Mouse (Mus musculus): ENCODE data around the gene Ola1. TPM values are rescaled to one million over a fixed set of nuclear protein-coding genes. Genes with fewer than 3 reads are reported as not detected.
A peak's percentile ranks its signal among the peaks of the same experiment; 100 is the strongest.

Ola1 gene
- total and polyA plus RNA-seq, 3 experiments, result 47.1 to 180 (median 124) TPM

- Histone ChIP-seq H3K4me3 (ENCODE audit: low read depth, low read length) (no peak overlapping the region), H3K9me3 (replicated peaks) (peaks cover 8% of the 10 kb centered on the region), H3K4me1 (ENCODE audit: insufficient read depth, low read depth, low read length) (peaks cover 25% of the 10 kb centered on the region), H3K27me3 (ENCODE audit: insufficient read depth, low read length) (peaks cover 16% of the 10 kb centered on the region), H3K36me3 (replicated peaks) (no peaks in the 10 kb centered on the region)
- ATAC-seq (ENCODE audit: extremely low read depth, insufficient number of reproducible peaks, low FRiP score, poor library complexity, severe bottlenecking) (no peak), DNase-seq (ENCODE audit: low spot score) (no peak)
- TF ChIP-seq GATA1 (IDR thresholded peaks at IDR 0.05; ENCODE audit: borderline replicate concordance, low read length), result no peak
- TF ChIP-seq TAL1 (conservative IDR thresholded peaks at IDR 0.05; ENCODE audit: low read depth, low read length), result no peak
- TF ChIP-seq CTCF (IDR thresholded peaks at IDR 0.05; ENCODE audit: low read depth, low read length), result no peak
- no peak for TF ChIP-seq GATA2 (IDR thresholded peaks at IDR 0.05; ENCODE audit: borderline replicate concordance, low read depth, low read length)
- no peak for TF ChIP-seq POLR2AphosphoS5 (IDR thresholded peaks at IDR 0.05; ENCODE audit: insufficient replicate concordance, low read depth, low read length)
Observed at GRCm38 (mm10) chr2:73057589-73057988, 161.1 kb downstream of the Ola1 start.

- Histone ChIP-seq H3K9me3 (replicated peaks) (peaks cover 8% of the 10 kb centered on the region), H3K4me1 (ENCODE audit: insufficient read depth, low read depth, low read length) (peaks cover 21% of the 10 kb centered on the region), H3K4me3 (ENCODE audit: low read depth, low read length) (no peak overlapping the region), H3K27me3 (ENCODE audit: insufficient read depth, low read length) (peaks cover 13% of the 10 kb centered on the region), H3K36me3 (replicated peaks) (no peaks in the 10 kb centered on the region)
- TF ChIP-seq GATA1 (IDR thresholded peaks at IDR 0.05; ENCODE audit: borderline replicate concordance, low read length) (no peak), TAL1 (conservative IDR thresholded peaks at IDR 0.05; ENCODE audit: low read depth, low read length) (no peak), GATA2 (IDR thresholded peaks at IDR 0.05; ENCODE audit: borderline replicate concordance, low read depth, low read length) (no peak), POLR2AphosphoS5 (IDR thresholded peaks at IDR 0.05; ENCODE audit: insufficient replicate concordance, low read depth, low read length) (no peak), CTCF (IDR thresholded peaks at IDR 0.05; ENCODE audit: low read depth, low read length) (no peak)
- DNase-seq (ENCODE audit: low spot score) (no peak), ATAC-seq (ENCODE audit: extremely low read depth, insufficient number of reproducible peaks, low FRiP score, poor library complexity, severe bottlenecking) (no peak)
Observed at GRCm38 (mm10) chr2:73056090-73056956, 162.4 kb downstream of the Ola1 start.

DNA sequence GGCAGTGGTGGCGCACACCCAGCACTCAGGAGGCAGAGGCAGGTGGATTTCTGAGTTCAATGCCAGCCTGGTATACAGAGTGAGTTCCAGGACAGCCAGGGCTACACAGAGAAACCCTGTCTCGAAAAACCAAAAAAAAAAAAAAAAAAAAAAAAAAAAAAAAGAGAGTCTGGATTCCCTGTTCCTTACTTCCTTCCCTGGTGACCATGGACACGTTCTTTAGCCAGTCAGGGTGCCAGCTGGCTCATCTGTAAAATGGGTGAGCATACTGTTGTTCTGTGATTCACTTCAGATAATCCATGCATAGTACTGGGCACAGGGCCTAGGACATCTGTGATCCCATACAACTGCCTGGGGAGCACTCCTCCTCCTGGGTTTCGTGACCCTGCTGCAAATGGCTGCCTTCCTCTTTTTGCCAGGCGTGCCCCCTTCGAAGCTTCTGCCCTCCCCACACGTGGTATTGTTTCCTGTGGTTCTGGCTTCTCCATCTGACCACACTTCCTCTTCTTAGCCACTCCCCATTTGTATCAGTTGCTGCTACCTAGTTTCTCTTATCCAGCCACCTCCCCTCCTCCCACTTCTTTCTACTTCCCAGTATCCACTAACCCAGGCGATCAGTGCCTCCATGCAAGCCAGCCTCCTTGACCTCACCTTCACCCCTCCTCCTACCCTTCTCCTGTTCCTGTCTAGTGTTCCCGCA, 164.8 kb downstream of the Ola1 start:
- Histone ChIP-seq H3K9me3 (replicated peaks) (peaks cover 8% of the 10 kb centered on the region), H3K4me1 (ENCODE audit: insufficient read depth, low read depth, low read length) (peaks cover 21% of the 10 kb centered on the region)

GRCm38 (mm10) chr2:73050401-73050800, 168.3 kb downstream of the Ola1 start:
- DNase-seq (ENCODE audit: low spot score), result no peak
- TF ChIP-seq POLR2AphosphoS5 (IDR thresholded peaks at IDR 0.05; ENCODE audit: insufficient replicate concordance, low read depth, low read length) (no peak), CTCF (IDR thresholded peaks at IDR 0.05; ENCODE audit: low read depth, low read length) (no peak), TAL1 (conservative IDR thresholded peaks at IDR 0.05; ENCODE audit: low read depth, low read length) (no peak), GATA1 (IDR thresholded peaks at IDR 0.05; ENCODE audit: borderline replicate concordance, low read length) (no peak), GATA2 (IDR thresholded peaks at IDR 0.05; ENCODE audit: borderline replicate concordance, low read depth, low read length) (no peak)
- Histone ChIP-seq H3K4me1 (ENCODE audit: insufficient read depth, low read depth, low read length) (peaks cover 12% of the 10 kb centered on the region), H3K4me3 (ENCODE audit: low read depth, low read length) (no peak overlapping the region), H3K9me3 (replicated peaks) (peaks cover 8% of the 10 kb centered on the region), H3K36me3 (replicated peaks) (no peaks in the 10 kb centered on the region), H3K27me3 (ENCODE audit: insufficient read depth, low read length) (peaks cover 30% of the 10 kb centered on the region)
- no peak for ATAC-seq (ENCODE audit: extremely low read depth, insufficient number of reproducible peaks, low FRiP score, poor library complexity, severe bottlenecking)

More for the DNA sequence above, 164.8 kb downstream of the Ola1 start:
- ATAC-seq (ENCODE audit: extremely low read depth, insufficient number of reproducible peaks, low FRiP score, poor library complexity, severe bottlenecking) (peak; percentile 85), DNase-seq (ENCODE audit: low spot score) (peak; percentile 74)
- TF ChIP-seq GATA1 (IDR thresholded peaks at IDR 0.05; ENCODE audit: borderline replicate concordance, low read length) (no peak), TAL1 (conservative IDR thresholded peaks at IDR 0.05; ENCODE audit: low read depth, low read length) (no peak), POLR2AphosphoS5 (IDR thresholded peaks at IDR 0.05; ENCODE audit: insufficient replicate concordance, low read depth, low read length) (no peak), GATA2 (IDR thresholded peaks at IDR 0.05; ENCODE audit: borderline replicate concordance, low read depth, low read length) (no peak), CTCF (IDR thresholded peaks at IDR 0.05; ENCODE audit: low read depth, low read length) (no peak)
- Histone ChIP-seq H3K27me3 (ENCODE audit: insufficient read depth, low read length) (peaks cover 17% of the 10 kb centered on the region), H3K36me3 (replicated peaks) (no peaks in the 10 kb centered on the region), H3K4me3 (ENCODE audit: low read depth, low read length) (no peak overlapping the region)

- H3K4me3 ChIP-seq (ENCODE audit: low read depth, low read length), result no peak overlapping the region
Observed at GRCm38 (mm10) chr2:73049977-73050376, 168.7 kb downstream of the Ola1 start.

More at GRCm38 (mm10) chr2:73049977-73050376, 168.7 kb downstream of the Ola1 start:
- Histone ChIP-seq H3K36me3 (replicated peaks) (no peaks in the 10 kb centered on the region), H3K27me3 (ENCODE audit: insufficient read depth, low read length) (peaks cover 34% of the 10 kb centered on the region), H3K9me3 (replicated peaks) (peaks cover 8% of the 10 kb centered on the region), H3K4me1 (ENCODE audit: insufficient read depth, low read depth, low read length) (peaks cover 13% of the 10 kb centered on the region)
- ATAC-seq (ENCODE audit: extremely low read depth, insufficient number of reproducible peaks, low FRiP score, poor library complexity, severe bottlenecking), result no peak
- TF ChIP-seq CTCF (IDR thresholded peaks at IDR 0.05; ENCODE audit: low read depth, low read length) (no peak), POLR2AphosphoS5 (IDR thresholded peaks at IDR 0.05; ENCODE audit: insufficient replicate concordance, low read depth, low read length) (no peak), GATA2 (IDR thresholded peaks at IDR 0.05; ENCODE audit: borderline replicate concordance, low read depth, low read length) (no peak), TAL1 (conservative IDR thresholded peaks at IDR 0.05; ENCODE audit: low read depth, low read length) (no peak), GATA1 (IDR thresholded peaks at IDR 0.05; ENCODE audit: borderline replicate concordance, low read length) (no peak)
- no peak for DNase-seq (ENCODE audit: low spot score)
